Mouse (Mus musculus) midbrain, embryonic 13.5 days (tissue): ENCODE measurements around the gene Xrra1. TPM values are rescaled to one million over a fixed set of nuclear protein-coding genes. Genes with fewer than 3 reads are reported as not detected.

Experiments
- ATAC-seq: fragments of 200-750 bp; cut with Nextera tagmentation; 2 replicates; pipeline ENCODE4 v1.8.0; 2017; ENCODE audit warnings: mild to moderate bottlenecking, moderate TSS enrichment, moderate library complexity
- H3K27ac ChIP-seq: fragments of 300-500 bp; sonication (generic); 2 replicates; pipeline ENCODE4 v1.5.1; 2015; ENCODE audit warnings: inconsistent platforms, mild to moderate bottlenecking, moderate library complexity
- H3K27me3 ChIP-seq: fragments of 300-500 bp; sonication (generic); 2 replicates; pipeline ENCODE4 v1.6.1; 2015; ENCODE audit warnings: mild to moderate bottlenecking, inconsistent platforms
- H3K36me3 ChIP-seq: fragments of 300-500 bp; sonication (generic); 2 replicates; pipeline ENCODE4 v1.6.1; 2015; ENCODE audit warnings: mild to moderate bottlenecking, inconsistent platforms
- H3K4me1 ChIP-seq: fragments of 300-500 bp; sonication (generic); replicated peaks from 2 replicates; pipeline ENCODE4 v1.6.1; 2015; ENCODE audit warnings: inconsistent platforms
- H3K4me2 ChIP-seq: fragments of 300-500 bp; sonication (generic); replicated peaks from 2 replicates; pipeline ENCODE4 v1.6.1; 2015; ENCODE audit warnings: moderate library complexity, mild to moderate bottlenecking, inconsistent platforms
- H3K4me3 ChIP-seq: fragments of 300-500 bp; sonication (generic); replicated peaks from 2 replicates; pipeline ENCODE4 v1.5.1; 2015; ENCODE audit warnings: mild to moderate bottlenecking, inconsistent platforms
- H3K9ac ChIP-seq: fragments of 300-500 bp; sonication (generic); replicated peaks from 2 replicates; pipeline ENCODE4 v1.6.1; 2015; ENCODE audit warnings: mild to moderate bottlenecking, inconsistent platforms
- H3K9me3 ChIP-seq: fragments of 300-500 bp; sonication (generic); 2 replicates; pipeline ENCODE4 v1.6.1; 2016; ENCODE audit warnings: mild to moderate bottlenecking, inconsistent platforms
- WGBS: fragments of 180-500 bp; shearing (Covaris S2); methylation state at CpG from one replicate; pipeline ENCODE4 v1.1.7; 2015; 5-methylcytosine and 5-hydroxymethylcytosine counted together
- polyA plus RNA-seq: library from polyadenylated mRNA; unstranded; fragments of >200 nt; fragmentation: Nextera tagmentation; extraction: Ambion mirVana; gene quantifications from 2 replicates; pipeline ENCODE4 v1.2.1, GENCODE M21; 2015

Gene Xrra1
- polyA plus RNA-seq, 1 experiment from 2014 or later, result 0.62 TPM

GRCm38 (mm10) chr7:99854311-99854710 is 4.6 kb upstream of the Xrra1 start:
- H3K27ac ChIP-seq, result no peak overlapping the region
- H3K9ac ChIP-seq, result no peak overlapping the region
- H3K9me3 ChIP-seq, result no peaks in the 10 kb centered on the region
- peaks cover 36% of the 10 kb centered on the region for H3K4me1 ChIP-seq
- ATAC-seq, result no peak
- no peaks in the 10 kb centered on the region for H3K27me3 ChIP-seq
- 94% methylated on average over 4 of the region's 4 CpGs for WGBS
- H3K36me3 ChIP-seq, result peaks cover 30% of the 10 kb centered on the region
- no peak overlapping the region for H3K4me2 ChIP-seq
- no peak overlapping the region for H3K4me3 ChIP-seq

DNA sequence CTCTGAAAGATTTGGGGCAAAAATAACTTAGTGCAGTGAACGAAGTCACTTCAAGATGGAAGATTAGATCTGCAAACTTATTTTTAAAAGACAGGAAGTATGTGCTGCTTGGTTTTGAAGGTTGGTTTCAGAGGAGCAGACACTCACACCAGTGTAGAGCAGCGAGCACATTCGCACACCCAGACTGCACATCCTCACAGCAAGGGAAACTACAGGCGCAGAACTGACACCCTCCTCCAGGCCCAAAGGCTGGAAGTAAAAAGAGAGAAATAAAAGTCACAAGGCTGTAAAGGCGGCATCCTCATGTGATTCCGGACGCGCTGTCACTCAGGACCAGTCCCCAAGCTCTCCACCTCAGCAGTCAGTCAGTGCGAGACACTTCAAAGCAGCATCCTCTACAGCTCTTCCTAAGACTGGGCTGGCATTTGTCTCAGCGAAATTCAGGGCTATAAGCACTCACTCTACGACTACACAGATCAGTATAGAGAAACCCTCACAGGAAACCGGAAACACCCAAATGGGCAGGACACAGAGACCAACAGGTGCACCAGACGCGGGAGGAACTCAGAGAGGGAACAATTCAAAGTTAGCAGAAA is 2.6 kb upstream of the Xrra1 start:
- Histone ChIP-seq H3K27me3 (no peaks in the 10 kb centered on the region), H3K4me3 (no peak overlapping the region), H3K4me1 (peaks cover 27% of the 10 kb centered on the region), H3K36me3 (peaks cover 30% of the 10 kb centered on the region), H3K27ac (no peak overlapping the region), H3K4me2 (no peak overlapping the region), H3K9ac (0 out of 2 replicates have a peak overlapping the region, but pooled peaks have one; percentile 14), H3K9me3 (no peaks in the 10 kb centered on the region)
- ATAC-seq, result no peak
- WGBS, result 95% methylated on average over 14 of the region's 14 CpGs

- H3K4me2 ChIP-seq, result peak overlapping the region; percentile 96
- peak overlapping the region; percentile 85 for H3K27ac ChIP-seq
- H3K36me3 ChIP-seq, result peaks cover 22% of the 10 kb centered on the region
- peak overlapping the region; percentile 87 for H3K4me3 ChIP-seq
- H3K4me1 ChIP-seq, result peaks cover 18% of the 10 kb centered on the region
- H3K9me3 ChIP-seq, result no peaks in the 10 kb centered on the region
- peak overlapping the region; percentile 92 for H3K9ac ChIP-seq
- ATAC-seq, result peak; percentile 84
- 1% methylated on average over 19 of the region's 19 CpGs for WGBS
- no peaks in the 10 kb centered on the region for H3K27me3 ChIP-seq
Measured at GRCm38 (mm10) chr7:99858175-99858812, 622 bp upstream of the Xrra1 start.

GRCm38 (mm10) chr7:99863362-99863761 is 4.4 kb downstream of the Xrra1 start, which contains the start of gene Spcs2:
Spcs2 (minus strand) TSS chr7:99863462.
- no peak for ATAC-seq
- Histone ChIP-seq H3K27ac (no peak within 1 kb of the TSS), H3K9me3 (no peaks in the 10 kb centered on the region), H3K4me1 (peaks cover 14% of the 10 kb centered on the region), H3K27me3 (no peaks in the 10 kb centered on the region), H3K36me3 (no peaks in the 10 kb centered on the region), H3K4me3 (no peak within 1 kb of the TSS), H3K9ac (no peak within 1 kb of the TSS), H3K4me2 (no peak within 1 kb of the TSS)
- WGBS, result 59% methylated on average over 7 of the region's 7 CpGs

GRCm38 (mm10) chr7:99864241-99865028 is 5.5 kb downstream of the Xrra1 start:
- Histone ChIP-seq H3K4me1 (peaks cover 14% of the 10 kb centered on the region), H3K9me3 (no peaks in the 10 kb centered on the region), H3K4me3 (no peak overlapping the region), H3K9ac (no peak overlapping the region), H3K27me3 (no peaks in the 10 kb centered on the region), H3K36me3 (no peaks in the 10 kb centered on the region), H3K4me2 (no peak overlapping the region), H3K27ac (no peak overlapping the region)
- no peak for ATAC-seq
- WGBS, result 14% methylated on average over 6 of the region's 11 CpGs

- Histone ChIP-seq H3K36me3 (no peaks in the 10 kb centered on the region), H3K9ac (no peak overlapping the region), H3K27ac (no peak overlapping the region), H3K4me2 (no peak overlapping the region), H3K4me1 (peaks cover 14% of the 10 kb centered on the region), H3K4me3 (no peak overlapping the region), H3K27me3 (no peaks in the 10 kb centered on the region), H3K9me3 (no peaks in the 10 kb centered on the region)
- 50% methylated on average over 3 of the region's 3 CpGs for WGBS
- ATAC-seq, result no peak
Measured at GRCm38 (mm10) chr7:99865219-99865618, 6.3 kb downstream of the Xrra1 start.

GRCm38 (mm10) chr7:99869296-99869695 is 10.4 kb downstream of the Xrra1 start:
- Histone ChIP-seq H3K4me1 (peaks cover 9% of the 10 kb centered on the region), H3K9ac (no peak overlapping the region), H3K4me2 (no peak overlapping the region), H3K4me3 (no peak overlapping the region), H3K27ac (no peak overlapping the region), H3K9me3 (no peaks in the 10 kb centered on the region), H3K27me3 (no peaks in the 10 kb centered on the region), H3K36me3 (no peaks in the 10 kb centered on the region)
- ATAC-seq, result no peak
- WGBS, result 76% methylated on average over 4 of the region's 4 CpGs

- Histone ChIP-seq H3K9ac (no peak overlapping the region), H3K9me3 (no peaks in the 10 kb centered on the region), H3K27ac (no peak overlapping the region), H3K27me3 (no peaks in the 10 kb centered on the region), H3K4me1 (peaks cover 5% of the 10 kb centered on the region; the same call in 1 of the 2 replicates), H3K4me3 (no peak overlapping the region), H3K4me2 (no peak overlapping the region), H3K36me3 (no peaks in the 10 kb centered on the region)
- ATAC-seq, result no peak
- 77% methylated on average over 6 of the region's 6 CpGs for WGBS
Measured at GRCm38 (mm10) chr7:99873965-99874364, 15.0 kb downstream of the Xrra1 start.

DNA sequence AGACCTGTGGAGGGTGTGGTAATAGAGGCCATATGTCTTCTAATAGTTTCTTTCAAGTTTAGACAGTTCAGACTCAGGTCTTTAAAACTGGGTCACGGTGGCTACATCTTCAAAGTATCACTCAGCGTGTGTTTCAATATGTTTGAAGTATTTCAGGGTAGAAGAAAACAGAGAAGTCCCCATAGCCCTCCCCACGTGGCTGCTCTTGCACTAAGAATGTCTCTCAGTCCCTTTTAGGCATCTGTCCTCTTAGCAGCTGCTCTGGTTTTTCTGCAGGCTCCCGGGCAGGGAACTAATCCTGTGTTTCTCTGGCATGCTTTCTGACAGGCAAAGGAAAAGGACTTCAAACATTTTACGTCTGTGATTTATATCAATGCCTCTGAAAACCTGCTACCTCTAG is 17.0 kb downstream of the Xrra1 start:
- peaks cover 5% of the 10 kb centered on the region; the same call in 1 of the 2 replicates for H3K4me1 ChIP-seq
- H3K9ac ChIP-seq, result no peak overlapping the region
- no peak overlapping the region for H3K4me3 ChIP-seq
- no peak for ATAC-seq
- H3K36me3 ChIP-seq, result no peaks in the 10 kb centered on the region
- H3K27ac ChIP-seq, result no peak overlapping the region
- WGBS, result 41% methylated on average over 5 of the region's 5 CpGs
- H3K9me3 ChIP-seq, result no peaks in the 10 kb centered on the region
- no peak overlapping the region for H3K4me2 ChIP-seq
- no peaks in the 10 kb centered on the region for H3K27me3 ChIP-seq

GRCm38 (mm10) chr7:99876345-99876744 is 17.4 kb downstream of the Xrra1 start:
- Histone ChIP-seq H3K9me3 (no peaks in the 10 kb centered on the region), H3K4me1 (peaks cover 5% of the 10 kb centered on the region; the same call in 1 of the 2 replicates), H3K27ac (no peak overlapping the region), H3K4me3 (no peak overlapping the region), H3K9ac (no peak overlapping the region), H3K4me2 (no peak overlapping the region), H3K27me3 (no peaks in the 10 kb centered on the region), H3K36me3 (no peaks in the 10 kb centered on the region)
- WGBS, result under 1% methylated on average over 3 of the region's 3 CpGs
- peak; percentile 77 for ATAC-seq

GRCm38 (mm10) chr7:99878254-99878653 is 19.3 kb downstream of the Xrra1 start:
- no peak overlapping the region for H3K4me3 ChIP-seq
- H3K4me1 ChIP-seq, result peaks cover 5% of the 10 kb centered on the region; the same call in 1 of the 2 replicates
- no peak overlapping the region for H3K27ac ChIP-seq
- no peak overlapping the region for H3K4me2 ChIP-seq
- no peaks in the 10 kb centered on the region for H3K36me3 ChIP-seq
- no peak overlapping the region for H3K9ac ChIP-seq
- no peak for ATAC-seq
- H3K27me3 ChIP-seq, result no peaks in the 10 kb centered on the region
- WGBS, result 69% methylated on average over 2 of the region's 2 CpGs
- H3K9me3 ChIP-seq, result no peaks in the 10 kb centered on the region

GRCm38 (mm10) chr7:99887230-99887735 is 28.4 kb downstream of the Xrra1 start:
- H3K36me3 ChIP-seq, result no peaks in the 10 kb centered on the region
- no peaks in the 10 kb centered on the region for H3K27me3 ChIP-seq
- no peak overlapping the region for H3K27ac ChIP-seq
- no peak overlapping the region for H3K9ac ChIP-seq
- 72% methylated on average over 2 of the region's 2 CpGs for WGBS
- peaks cover 18% of the 10 kb centered on the region for H3K4me1 ChIP-seq
- H3K4me2 ChIP-seq, result no peak overlapping the region
- ATAC-seq, result no peak
- no peak overlapping the region for H3K4me3 ChIP-seq
- no peaks in the 10 kb centered on the region for H3K9me3 ChIP-seq
